Mouse (Mus musculus): ENCODE data around the gene Vps37d. TPM values are rescaled to one million over a fixed set of nuclear protein-coding genes. Genes with fewer than 3 reads are reported as not detected.

The Vps37d gene
- polyA plus RNA-seq, 1 experiment from 2014 or later: 17.8 TPM

DNA sequence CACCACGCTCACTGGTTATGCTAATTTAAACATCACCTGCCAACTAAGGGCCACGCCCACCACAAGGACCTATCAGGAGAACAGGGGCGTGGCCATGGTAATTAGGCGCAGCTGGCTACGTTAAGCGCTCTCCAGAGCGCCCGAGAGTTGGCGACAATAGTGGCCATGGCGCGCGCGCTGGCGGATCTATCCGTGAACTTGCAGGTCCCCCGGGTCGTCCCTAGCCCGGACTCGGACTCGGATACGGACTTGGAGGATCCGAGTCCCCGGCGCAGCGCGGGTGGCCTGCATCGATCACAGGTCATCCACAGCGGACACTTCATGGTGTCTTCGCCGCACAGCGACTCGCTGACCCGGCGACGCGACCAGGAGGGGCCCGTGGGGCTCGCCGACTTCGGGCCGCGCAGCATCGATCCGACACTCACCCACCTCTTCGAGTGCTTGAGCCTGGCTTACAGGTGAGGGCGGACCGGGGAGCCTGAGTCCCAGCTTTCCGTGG is 28.7 kb upstream of the Vps37d start:
- peak overlapping the region; percentile 69 for H3K9ac ChIP-seq
- H3K27me3 ChIP-seq: peaks cover 59% of the 10 kb centered on the region
- peak overlapping the region; percentile 53 for H3K4me3 ChIP-seq
- peak; percentile 63; the same call in 1 of the 2 replicates for ATAC-seq (ENCODE audit: insufficient number of reproducible peaks, insufficient read depth, low FRiP score, low TSS enrichment, low read depth)
- H3K36me3 ChIP-seq: no peaks in the 10 kb centered on the region
- H3K4me1 ChIP-seq: peaks cover 18% of the 10 kb centered on the region
- under 1% methylated on average over 48 of the region's 48 CpGs for WGBS
- peak overlapping the region; percentile 95 for H3K4me2 ChIP-seq
- H3K27ac ChIP-seq: no peak overlapping the region
- no peaks in the 10 kb centered on the region for H3K9me3 ChIP-seq

DNA sequence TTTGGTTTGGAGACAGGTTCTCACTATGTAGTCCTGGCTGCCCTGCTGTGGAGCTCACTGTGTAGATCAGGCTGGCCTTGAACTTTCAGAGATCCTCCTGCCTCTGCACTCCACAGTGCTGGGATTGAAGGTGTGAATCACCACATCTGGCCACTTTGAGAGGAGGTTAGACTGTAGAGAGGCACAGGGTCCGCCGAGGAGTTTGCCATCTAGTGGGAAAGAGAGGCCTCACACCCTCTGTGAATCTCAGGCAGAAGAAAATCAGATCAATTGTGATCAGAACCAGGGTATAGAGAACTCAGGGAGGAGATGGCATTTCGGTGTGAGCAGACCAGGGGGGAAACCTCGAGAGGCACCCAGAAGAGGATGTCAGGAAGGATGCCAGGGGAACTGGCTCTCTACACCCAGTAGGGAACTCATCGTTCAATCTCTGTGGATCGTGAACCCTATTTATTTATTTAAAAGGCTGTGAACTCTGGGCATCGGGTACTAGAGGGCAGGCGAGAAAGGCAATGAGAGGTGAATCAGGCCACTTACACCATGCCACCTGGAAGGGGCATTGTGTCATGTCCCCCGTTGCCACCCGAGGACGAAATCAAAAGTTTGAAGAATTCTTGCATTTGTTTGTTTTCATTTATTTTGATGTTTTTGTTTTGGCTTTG is 26.1 kb upstream of the Vps37d start:
- ATAC-seq (ENCODE audit: insufficient number of reproducible peaks, insufficient read depth, low FRiP score, low TSS enrichment, low read depth): no peak
- no peak overlapping the region for H3K27ac ChIP-seq
- H3K9me3 ChIP-seq: no peaks in the 10 kb centered on the region
- H3K4me2 ChIP-seq: no peak overlapping the region
- WGBS: 67% methylated on average over 11 of the region's 11 CpGs
- peaks cover 45% of the 10 kb centered on the region for H3K27me3 ChIP-seq
- H3K9ac ChIP-seq: no peak overlapping the region
- no peaks in the 10 kb centered on the region for H3K36me3 ChIP-seq
- peaks cover 18% of the 10 kb centered on the region for H3K4me1 ChIP-seq
- H3K4me3 ChIP-seq: no peak overlapping the region

DNA sequence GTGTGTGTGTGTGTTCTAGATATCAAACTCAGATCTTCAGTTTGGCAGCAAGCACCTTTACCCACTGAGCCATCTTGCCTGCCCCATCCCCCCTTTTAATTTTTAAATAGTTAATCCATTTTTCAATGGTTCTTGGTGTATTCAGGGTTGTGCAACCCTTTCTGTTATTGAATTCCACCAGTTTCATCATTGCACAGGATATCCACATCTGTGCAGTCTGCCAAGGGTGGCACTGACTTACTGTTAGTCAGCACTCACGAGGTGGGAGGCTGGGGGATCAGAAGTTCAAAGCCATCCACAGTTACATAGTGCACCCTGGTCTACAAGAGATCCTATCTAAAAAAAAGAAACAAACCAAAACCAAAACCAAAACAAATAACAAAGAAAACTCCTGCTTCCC is 22.9 kb upstream of the Vps37d start:
- Histone ChIP-seq H3K4me2 (no peak overlapping the region), H3K36me3 (no peaks in the 10 kb centered on the region), H3K9me3 (0 out of 2 replicates have a peak, but pooled peaks cover 2% of the 10 kb centered on the region), H3K27ac (no peak overlapping the region), H3K4me3 (no peak overlapping the region), H3K4me1 (no peaks in the 10 kb centered on the region), H3K9ac (no peak overlapping the region), H3K27me3 (peaks cover 14% of the 10 kb centered on the region)
- ATAC-seq (ENCODE audit: insufficient number of reproducible peaks, insufficient read depth, low FRiP score, low TSS enrichment, low read depth): no peak
- 63% methylated on average over 1 of the region's 1 CpGs for WGBS

DNA sequence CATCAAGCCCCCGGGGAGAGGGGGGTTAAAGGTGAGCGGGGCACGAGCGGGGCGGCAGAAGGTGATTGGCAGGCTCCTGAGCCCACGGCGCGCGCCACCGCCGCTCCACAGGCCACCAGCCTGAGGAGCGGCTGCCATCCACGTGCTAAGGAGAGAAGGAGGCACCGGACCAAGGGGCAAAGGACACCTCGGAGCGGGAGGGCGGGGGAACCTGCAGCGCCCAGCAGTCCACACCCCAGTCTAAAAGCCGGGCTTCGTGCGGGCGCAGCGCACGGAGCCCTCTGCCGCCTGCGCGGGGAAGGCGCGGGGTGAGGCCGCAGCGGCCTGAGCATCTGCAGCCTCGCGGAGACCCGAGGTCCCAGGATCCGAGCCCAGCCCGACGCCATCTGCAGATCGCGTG is 11.6 kb upstream of the Vps37d start, which contains the start of gene Mlxipl:
Gene Mlxipl (plus strand): TSS at position 238 of the 400 bp plus-strand sequence.
- Histone ChIP-seq H3K36me3 (no peaks in the 10 kb centered on the region), H3K9me3 (no peaks in the 10 kb centered on the region), H3K4me1 (0 out of 2 replicates have a peak, but pooled peaks cover 5% of the 10 kb centered on the region), H3K4me2 (peak within 1 kb of the TSS; percentile 59), H3K9ac (peak within 1 kb of the TSS; percentile 68), H3K4me3 (peak within 1 kb of the TSS; percentile 35), H3K27me3 (peaks cover 48% of the 10 kb centered on the region), H3K27ac (no peak within 1 kb of the TSS)
- 1% methylated on average over 39 of the region's 39 CpGs for WGBS
- ATAC-seq (ENCODE audit: insufficient number of reproducible peaks, insufficient read depth, low FRiP score, low TSS enrichment, low read depth): no peak

DNA sequence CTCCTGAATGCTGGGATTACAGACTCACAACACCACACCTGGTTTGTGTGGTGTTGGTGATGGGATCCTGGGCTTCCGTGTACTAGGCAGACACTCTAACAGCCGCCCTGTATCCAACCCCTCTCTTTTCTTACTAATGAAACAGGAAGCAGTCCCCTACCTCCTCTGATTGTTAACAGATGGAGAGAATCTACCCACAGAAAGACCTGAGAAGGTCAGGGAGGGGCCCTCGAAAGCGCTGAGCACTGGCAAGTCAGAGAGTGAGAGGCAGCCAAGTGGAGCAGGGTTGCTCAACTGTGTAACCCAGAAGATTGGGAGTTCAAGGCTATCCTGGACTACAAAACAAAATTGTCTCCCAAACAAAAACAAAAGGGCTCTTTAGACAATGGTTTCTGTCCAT is 8.8 kb upstream of the Vps37d start:
- peaks cover 37% of the 10 kb centered on the region for H3K27me3 ChIP-seq
- H3K4me3 ChIP-seq: no peak overlapping the region
- H3K4me1 ChIP-seq: 0 out of 2 replicates have a peak, but pooled peaks cover 5% of the 10 kb centered on the region
- no peaks in the 10 kb centered on the region for H3K9me3 ChIP-seq
- H3K4me2 ChIP-seq: no peak overlapping the region
- H3K36me3 ChIP-seq: no peaks in the 10 kb centered on the region
- 24% methylated on average over 4 of the region's 4 CpGs for WGBS
- H3K9ac ChIP-seq: no peak overlapping the region
- no peak overlapping the region for H3K27ac ChIP-seq
- no peak for ATAC-seq (ENCODE audit: insufficient number of reproducible peaks, insufficient read depth, low FRiP score, low TSS enrichment, low read depth)

DNA sequence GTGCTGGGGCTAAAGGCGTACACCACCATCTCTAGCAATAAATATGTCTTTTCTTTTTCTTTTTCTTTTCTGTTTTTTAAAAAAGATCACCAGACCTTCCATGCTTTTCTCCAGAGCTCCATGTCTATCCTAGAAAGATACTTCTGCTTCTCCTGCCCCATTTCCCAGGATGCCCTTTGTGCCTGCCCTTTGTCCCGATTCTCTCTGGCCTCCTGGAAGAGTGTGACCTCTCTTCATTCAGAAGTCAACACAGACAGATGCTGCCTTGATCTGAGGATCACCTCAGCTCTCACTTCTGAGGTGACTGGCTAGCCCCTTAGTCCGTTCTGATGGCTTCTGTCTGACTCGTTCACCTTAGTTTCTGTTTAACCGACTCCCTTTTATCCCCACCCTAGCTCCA is 2.5 kb upstream of the Vps37d start:
- no peaks in the 10 kb centered on the region for H3K27me3 ChIP-seq
- 86% methylated on average over 5 of the region's 5 CpGs for WGBS
- H3K9me3 ChIP-seq: no peaks in the 10 kb centered on the region
- H3K9ac ChIP-seq: no peak overlapping the region
- no peak overlapping the region for H3K4me2 ChIP-seq
- ATAC-seq (ENCODE audit: insufficient number of reproducible peaks, insufficient read depth, low FRiP score, low TSS enrichment, low read depth): no peak
- peaks cover 7% of the 10 kb centered on the region for H3K36me3 ChIP-seq
- no peak overlapping the region for H3K27ac ChIP-seq
- no peak overlapping the region for H3K4me3 ChIP-seq
- peaks cover 10% of the 10 kb centered on the region for H3K4me1 ChIP-seq

DNA sequence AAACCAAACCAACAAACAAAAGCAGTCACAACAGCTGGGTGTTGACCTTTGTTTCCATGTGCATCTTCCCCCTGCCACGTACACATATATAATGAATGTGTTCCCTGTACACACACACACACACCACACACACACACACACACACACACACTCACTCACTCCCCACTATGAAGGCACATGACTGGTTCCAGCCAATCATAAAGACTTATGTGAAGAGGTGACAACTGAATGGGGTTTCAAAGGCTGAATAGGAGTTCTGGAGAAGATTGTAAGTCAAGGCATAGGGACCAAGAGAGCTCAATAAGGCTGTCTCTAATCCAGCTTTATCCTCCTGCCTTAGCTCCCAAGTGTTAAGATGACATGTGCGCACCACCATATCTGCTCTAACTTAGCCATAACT is 1.5 kb upstream of the Vps37d start:
- Histone ChIP-seq H3K36me3 (peaks cover 9% of the 10 kb centered on the region), H3K4me3 (no peak overlapping the region), H3K9ac (no peak overlapping the region), H3K9me3 (no peaks in the 10 kb centered on the region), H3K27me3 (no peaks in the 10 kb centered on the region), H3K27ac (no peak overlapping the region), H3K4me2 (no peak overlapping the region), H3K4me1 (peaks cover 10% of the 10 kb centered on the region)
- 97% methylated on average over 2 of the region's 2 CpGs for WGBS
- no peak for ATAC-seq (ENCODE audit: insufficient number of reproducible peaks, insufficient read depth, low FRiP score, low TSS enrichment, low read depth)

DNA sequence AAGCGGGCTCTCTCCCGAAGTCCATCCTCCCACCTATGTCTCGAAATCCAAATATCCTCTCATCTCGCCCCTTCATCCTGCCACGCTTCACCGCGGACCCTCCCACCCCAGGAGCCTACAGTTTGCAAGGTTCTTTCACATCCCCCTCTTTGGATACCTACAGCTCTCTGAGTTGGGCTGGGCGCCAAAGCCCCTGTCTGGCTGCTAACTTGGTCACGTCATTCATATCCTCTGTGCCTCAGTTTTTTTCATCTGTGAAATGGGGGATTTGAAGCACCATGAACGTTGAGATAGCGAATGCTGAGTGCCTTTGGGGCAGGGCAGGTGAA is 380 bp upstream of the Vps37d start:
- peak overlapping the region; percentile 98 for H3K4me3 ChIP-seq
- H3K9me3 ChIP-seq: no peaks in the 10 kb centered on the region
- 0 out of 2 replicates have a peak overlapping the region, but pooled peaks have one; percentile 91 for H3K27ac ChIP-seq
- WGBS: 1% methylated on average over 11 of the region's 11 CpGs
- H3K36me3 ChIP-seq: peaks cover 13% of the 10 kb centered on the region
- H3K9ac ChIP-seq: peak overlapping the region; percentile 99
- peak overlapping the region; percentile 71 for H3K4me2 ChIP-seq
- peak; percentile 15; the same call in 1 of the 2 replicates for ATAC-seq (ENCODE audit: insufficient number of reproducible peaks, insufficient read depth, low FRiP score, low TSS enrichment, low read depth)
- peaks cover 19% of the 10 kb centered on the region for H3K4me1 ChIP-seq
- H3K27me3 ChIP-seq: no peaks in the 10 kb centered on the region

DNA sequence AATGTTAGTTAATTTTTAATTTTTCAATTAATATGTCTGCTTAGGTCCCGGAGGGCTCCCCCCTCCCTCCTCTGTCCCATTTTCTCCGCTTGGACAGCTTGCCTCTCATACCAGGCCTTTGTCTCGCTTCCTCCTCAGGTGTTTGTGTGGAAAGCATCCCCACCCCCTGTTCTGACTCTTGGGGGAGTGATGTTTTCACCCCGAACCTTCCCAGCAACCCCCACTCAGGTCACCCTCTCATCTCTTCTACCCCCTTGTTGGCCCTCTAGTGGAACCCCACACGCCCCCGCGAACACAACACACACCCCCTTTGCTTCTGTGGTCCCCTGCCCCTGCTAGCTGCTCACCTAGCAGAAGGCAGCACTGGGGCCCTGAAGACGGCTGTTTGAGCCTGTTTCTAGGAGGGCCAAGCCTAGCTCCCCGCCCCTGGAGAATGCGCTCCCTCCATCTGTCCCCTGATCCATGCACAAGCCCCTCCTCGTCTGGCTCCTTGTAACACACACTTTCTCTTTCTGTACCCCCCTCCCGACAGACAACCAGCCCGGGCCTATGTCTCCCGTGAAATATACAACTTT is 1.0 kb downstream of the Vps37d start:
- Histone ChIP-seq H3K4me1 (peaks cover 23% of the 10 kb centered on the region), H3K27ac (peak overlapping the region; percentile 91), H3K27me3 (no peaks in the 10 kb centered on the region), H3K9me3 (no peaks in the 10 kb centered on the region), H3K36me3 (peaks cover 26% of the 10 kb centered on the region), H3K4me2 (peak overlapping the region; percentile 71), H3K9ac (peak overlapping the region; percentile 99), H3K4me3 (peak overlapping the region; percentile 98)
- ATAC-seq (ENCODE audit: insufficient number of reproducible peaks, insufficient read depth, low FRiP score, low TSS enrichment, low read depth): peak; percentile 44
- 16% methylated on average over 14 of the region's 14 CpGs for WGBS

DNA sequence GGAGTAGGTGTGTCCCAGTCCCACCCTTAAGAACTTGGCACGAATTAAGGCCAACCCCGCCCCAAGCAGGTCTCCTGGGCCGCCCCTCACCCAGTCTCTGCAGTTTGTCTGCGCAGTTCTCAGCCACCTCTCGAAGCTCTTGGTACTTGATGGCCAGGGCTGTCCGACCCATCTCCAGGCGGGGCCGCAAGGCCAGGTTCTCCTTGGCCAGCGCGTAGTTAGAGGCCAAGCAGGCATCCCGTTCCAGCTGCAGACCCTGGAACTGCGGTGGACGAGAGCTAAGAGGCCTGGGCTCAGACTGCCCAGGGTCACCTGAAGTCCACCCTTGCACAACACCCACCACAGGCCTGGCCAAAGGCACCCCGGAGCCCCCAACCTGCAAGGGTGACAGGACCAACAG is 1.7 kb downstream of the Vps37d start:
- Histone ChIP-seq H3K27ac (peak overlapping the region; percentile 91; the same call in 1 of the 2 replicates), H3K9me3 (no peaks in the 10 kb centered on the region), H3K4me1 (peaks cover 23% of the 10 kb centered on the region), H3K36me3 (peaks cover 29% of the 10 kb centered on the region), H3K27me3 (no peaks in the 10 kb centered on the region), H3K4me3 (peak overlapping the region; percentile 16), H3K9ac (peak overlapping the region; percentile 99; the same call in 1 of the 2 replicates), H3K4me2 (peak overlapping the region; percentile 71)
- no peak for ATAC-seq (ENCODE audit: insufficient number of reproducible peaks, insufficient read depth, low FRiP score, low TSS enrichment, low read depth)
- 89% methylated on average over 14 of the region's 14 CpGs for WGBS

DNA sequence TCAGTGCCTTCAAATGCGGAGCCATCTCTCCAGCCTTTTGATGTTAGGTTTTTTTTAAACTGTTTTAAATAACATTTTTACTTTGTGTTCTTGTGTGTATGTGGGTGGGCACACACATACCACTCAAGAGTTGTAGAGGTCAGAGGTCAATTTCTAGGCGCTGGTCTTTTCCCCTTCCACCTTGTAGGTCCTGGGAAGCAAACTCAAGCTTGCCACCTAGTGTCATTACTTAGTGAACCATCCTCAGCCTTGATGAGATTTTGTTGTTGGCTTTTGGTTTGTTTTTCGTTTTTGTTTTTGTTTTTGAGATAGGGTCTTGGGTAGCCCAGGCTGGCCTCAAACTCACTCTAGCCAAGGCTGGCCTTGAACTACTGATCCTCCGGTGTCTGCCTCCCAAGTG is 2.4 kb downstream of the Vps37d start:
- Histone ChIP-seq H3K36me3 (peaks cover 33% of the 10 kb centered on the region), H3K4me3 (no peak overlapping the region), H3K27me3 (no peaks in the 10 kb centered on the region), H3K4me2 (no peak overlapping the region), H3K27ac (no peak overlapping the region), H3K4me1 (peaks cover 23% of the 10 kb centered on the region), H3K9me3 (no peaks in the 10 kb centered on the region), H3K9ac (no peak overlapping the region)
- no peak for ATAC-seq (ENCODE audit: insufficient number of reproducible peaks, insufficient read depth, low FRiP score, low TSS enrichment, low read depth)
- 73% methylated on average over 4 of the region's 4 CpGs for WGBS
